Mouse (Mus musculus): Measurements from ENCODE around the gene Coq2.

Coq2 gene

DNA sequence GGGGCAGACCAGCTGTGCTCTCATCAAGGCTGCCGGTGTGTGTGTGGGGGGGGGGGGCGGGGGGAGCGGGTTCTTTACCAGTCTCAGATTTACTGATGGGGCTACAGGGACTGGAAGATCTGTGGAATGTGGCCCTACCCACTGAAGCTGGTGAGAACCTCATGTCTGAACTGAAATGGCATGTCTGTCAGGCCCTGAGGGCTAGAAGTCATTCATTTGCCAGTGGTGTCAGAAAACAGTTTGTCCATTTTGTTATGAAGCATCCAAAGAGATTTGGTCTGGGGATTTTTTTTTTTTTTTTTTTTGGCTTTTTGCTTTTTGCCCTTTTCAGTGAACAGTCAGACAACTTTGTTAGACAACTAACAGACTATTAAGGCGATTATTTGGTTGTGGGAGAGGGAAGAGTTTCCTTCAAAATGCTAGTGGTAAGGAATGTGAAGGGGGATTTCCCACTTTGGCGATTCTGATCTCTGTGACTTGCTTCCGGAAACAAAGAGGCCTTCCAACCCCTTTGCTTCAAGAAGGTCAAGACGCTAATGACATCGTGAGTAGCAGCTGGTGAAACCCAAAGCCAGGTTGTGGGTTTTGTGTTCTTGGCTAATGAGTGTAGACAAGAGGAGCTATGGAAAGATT lies 52.9 kb downstream of the Coq2 start:
- in situ Hi-C loops (cut with MboI, MseI): no loop called here

DNA sequence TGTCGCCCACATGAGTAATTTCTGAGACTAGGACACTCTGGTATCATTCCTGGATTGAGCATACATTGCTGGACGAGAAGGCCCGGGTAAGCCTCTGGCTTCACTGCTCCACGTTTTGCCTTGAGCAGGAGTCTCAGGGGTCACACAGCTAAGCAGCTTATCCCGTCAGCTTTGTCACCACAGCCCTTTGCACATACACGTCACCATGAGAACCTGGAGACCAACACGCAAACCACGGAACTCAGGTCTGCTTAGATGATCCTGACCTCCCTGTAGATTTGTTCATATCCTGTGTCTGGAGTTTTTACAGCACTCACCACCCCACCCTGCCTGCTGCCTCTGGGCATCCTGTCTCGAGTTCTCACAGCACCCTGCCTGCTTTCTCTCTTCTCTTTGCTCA lies 54.0 kb downstream of the Coq2 start:
- in situ Hi-C loops (cut with MboI, MseI): no loop called here

DNA sequence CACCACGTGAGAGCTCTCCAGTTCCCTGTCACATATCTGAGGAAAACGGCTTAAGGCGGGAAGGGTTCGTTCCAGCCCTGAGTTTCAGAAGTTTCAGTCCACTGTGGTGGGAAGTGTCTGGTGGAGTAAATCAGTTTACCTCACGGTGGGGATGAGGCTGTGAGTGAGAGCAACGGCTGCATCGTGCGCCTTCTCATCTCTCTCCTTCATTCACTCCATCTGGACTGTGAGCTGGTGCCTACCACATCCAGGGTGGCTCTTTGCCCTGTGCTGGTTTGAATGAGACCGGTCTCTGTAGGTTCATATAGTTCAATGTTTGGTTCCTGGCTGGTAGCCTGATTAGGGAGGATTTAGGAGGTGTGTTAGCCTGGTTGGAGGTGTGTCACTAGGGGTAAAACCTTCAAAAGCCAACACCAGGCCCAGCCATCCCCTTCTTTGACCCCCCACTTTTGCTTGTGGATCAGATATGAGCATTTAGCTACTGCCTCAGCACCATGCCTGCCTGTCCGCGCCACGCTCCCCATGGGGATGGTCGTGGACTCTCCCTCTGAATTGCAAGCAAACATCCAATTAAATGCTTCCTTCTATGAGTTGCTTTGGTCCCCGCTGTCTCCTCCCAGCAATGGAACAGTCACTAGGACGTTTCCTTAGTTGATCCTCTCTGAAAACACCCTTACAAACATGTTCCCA lies 55.2 kb downstream of the Coq2 start:
- in situ Hi-C loops (cut with MboI, MseI): no loop called here

DNA sequence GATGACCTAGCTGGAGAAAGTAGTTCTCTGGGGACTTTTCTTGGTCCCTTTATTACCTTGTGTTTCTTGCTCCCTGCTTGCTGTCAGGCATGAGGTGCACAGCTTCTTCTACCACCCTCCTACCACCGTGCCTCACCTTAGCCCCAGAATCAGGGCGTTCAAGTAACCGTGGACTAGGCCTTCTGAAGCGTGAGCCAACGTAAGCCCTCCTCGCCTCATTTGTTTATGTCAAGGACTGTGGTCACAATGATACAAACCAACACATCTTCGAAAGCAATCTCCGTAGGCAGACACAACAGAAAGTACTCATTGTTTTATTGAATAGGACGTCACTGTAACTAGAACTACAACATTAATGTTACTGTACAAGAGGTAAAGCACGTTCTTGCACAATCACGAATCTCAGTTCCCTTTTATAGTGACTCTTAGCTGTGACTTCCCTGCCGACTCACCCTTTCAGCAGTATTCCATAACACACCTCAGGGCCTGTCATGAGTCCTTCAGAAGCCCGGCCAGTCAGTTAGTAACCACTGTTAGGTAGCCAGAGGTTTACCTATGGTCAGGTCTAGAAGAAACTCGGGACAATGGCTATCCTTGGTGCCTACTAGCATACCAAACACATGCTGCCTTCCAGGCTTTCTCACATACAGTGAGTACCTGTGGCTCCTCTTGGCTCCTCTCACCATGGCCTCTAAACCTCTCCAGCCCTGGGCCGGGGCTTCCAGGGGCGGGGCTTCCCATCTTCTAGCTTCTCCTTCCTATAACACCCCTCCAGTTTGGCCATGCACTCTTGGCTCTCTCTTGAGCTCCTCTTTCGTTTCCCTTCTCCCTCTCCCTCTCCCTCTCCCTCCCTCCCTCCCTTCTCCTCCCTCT lies 60.8 kb downstream of the Coq2 start:
- in situ Hi-C loops (cut with MboI, MseI): loop anchor here (5.0 kb wide), 1 partner anchor 57 kb away; no protein-coding TSS in a partner anchor

DNA sequence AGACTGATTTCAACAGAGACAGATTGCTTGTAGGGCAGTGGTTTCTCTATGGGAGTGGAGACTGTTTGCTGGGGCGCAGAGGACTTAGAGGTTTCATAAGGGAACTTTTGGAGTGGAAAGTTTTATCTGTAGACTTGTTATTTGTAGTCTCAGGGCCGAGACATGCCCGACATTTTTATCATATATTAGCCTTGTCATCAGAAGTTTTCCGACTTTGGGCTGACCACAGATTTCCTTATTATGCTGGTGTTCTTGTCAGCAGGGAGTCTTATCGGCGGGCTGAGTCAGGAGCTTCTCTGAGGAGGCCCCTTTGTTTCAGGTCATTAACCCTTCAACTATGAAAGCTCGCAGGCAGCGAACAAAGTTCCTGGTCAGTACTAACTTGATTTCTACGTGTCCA lies 67.1 kb downstream of the Coq2 start:
- in situ Hi-C loops (cut with MboI, MseI): no loop called here

DNA sequence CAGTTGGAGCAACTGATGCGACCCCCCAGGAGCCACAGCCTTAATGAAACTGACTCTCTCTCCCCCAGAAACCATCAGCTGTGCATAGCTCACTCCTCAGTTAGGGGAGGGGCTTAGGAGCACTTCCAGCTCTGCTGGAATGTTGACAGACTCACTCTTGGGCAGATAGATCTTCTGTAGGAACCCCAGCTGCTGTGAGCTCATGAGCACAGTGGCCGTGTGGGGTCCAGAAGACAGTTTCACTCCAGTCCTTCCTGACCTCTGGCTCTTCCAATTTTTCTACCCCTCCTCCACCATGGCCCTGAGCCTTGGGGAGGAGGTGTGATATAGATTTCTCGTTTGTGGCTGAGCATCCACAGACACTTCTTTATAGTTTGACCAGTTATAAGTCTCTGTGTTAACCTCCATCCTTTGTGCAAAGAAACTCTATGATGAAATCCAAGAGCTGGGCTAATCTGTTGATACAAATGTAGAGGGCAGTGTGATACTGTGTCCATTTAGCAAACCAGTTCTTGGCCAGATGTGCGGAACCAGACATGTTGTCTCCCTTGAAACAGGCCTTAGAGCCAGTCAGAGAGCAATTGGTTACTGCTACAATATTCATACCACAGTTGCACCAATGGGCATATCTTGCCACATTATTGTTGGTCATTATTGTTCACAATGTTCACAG lies 67.7 kb downstream of the Coq2 start:
- in situ Hi-C loops (cut with MboI, MseI): no loop called here

DNA sequence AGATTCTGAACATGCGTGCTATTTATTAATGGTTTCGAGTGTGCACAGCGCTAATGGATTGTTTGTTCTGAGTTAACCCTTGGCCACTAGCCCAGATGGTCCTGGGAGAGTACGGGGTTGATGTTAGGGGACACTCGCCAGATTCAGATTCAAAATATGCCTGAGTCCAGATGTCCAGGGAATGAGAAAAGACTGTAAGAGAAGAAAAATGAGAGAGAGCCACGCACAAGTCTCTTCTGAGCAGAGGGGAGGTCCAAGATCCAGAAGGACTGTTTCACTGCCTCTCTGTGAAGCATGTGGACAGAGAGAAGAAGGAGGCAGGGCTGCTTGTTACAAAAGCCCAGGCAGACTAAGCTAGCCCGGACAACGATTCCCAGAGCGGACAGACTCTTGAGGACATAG lies 69.1 kb downstream of the Coq2 start:
- in situ Hi-C loops (cut with MboI, MseI): no loop called here
